Mouse (Mus musculus) brain, embryonic 18.5 days (tissue): Measurements from ENCODE around the gene Plch2.

Experiments
- DNase-seq: peaks from one replicate; pipeline ENCODE4 v3.0.0-alpha.2; 2012; ENCODE audit warnings: low read depth, low spot score

Plch2 gene

DNA sequence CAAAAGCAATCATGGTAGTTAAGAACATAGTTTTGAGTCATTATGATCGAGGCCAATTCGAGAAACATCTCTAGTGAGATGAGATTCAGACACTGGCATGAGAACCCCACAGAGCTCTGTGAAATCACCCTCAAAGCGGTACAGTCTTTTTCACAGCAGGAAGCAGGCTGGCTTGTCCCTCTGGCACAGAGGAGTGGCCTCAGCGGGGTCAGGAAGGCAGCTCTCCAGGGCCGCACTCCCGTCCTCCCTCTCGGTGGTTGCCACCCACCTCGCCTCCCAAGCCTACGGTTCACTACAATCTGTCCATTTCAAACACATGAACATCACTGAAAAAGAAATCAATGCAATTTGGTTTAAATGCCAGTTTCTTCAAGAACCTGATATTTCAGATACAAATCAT, 17.8 kb upstream of the Plch2 start:
- DNase-seq: no peak

- no peak for DNase-seq
Observed at GRCm38 (mm10) chr4:155070921-155071320, 14.3 kb upstream of the Plch2 start.

DNA sequence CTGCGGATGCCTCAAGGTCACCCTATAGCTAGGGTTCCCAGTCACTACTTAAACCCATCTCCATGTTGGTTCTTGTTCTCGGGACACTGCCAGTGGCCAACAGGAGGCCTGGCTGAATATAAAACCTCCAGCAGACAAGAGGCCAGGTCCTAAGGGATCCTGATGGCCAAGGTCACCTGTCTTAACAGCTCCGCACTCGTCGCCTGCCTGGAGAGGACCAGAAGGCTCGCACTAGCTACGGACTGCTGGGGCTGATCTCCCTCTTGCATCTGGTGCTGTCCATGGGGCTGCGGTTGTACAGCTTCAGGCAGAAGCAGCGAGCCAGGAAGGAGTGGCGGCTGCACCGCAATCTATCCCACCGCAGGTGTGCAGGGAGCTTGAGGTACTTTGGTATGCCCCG, 13.6 kb upstream of the Plch2 start:
- no peak for DNase-seq

DNA sequence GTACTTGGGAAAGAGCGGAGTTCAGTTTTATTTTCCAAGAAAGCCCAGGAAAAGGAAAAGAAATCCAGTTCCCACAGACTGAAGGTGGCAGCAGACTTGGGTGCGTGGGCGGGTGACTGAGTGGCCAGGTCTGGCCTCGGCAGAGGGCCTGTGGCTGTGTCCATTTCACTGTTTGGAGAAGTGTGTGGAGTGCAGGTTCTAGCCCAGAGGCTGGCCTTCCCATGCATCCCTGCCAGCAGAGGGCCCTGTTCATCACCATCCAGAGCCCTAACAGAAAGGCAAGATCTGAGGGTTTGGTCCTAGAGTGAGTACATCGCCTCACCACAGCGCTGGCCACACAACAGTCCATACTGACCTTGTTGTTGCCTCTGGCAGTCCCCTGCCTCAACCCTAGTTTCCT, 12.6 kb upstream of the Plch2 start:
- no peak for DNase-seq

- no peak for DNase-seq
Observed at GRCm38 (mm10) chr4:155068357-155068972, 11.9 kb upstream of the Plch2 start.

- DNase-seq: peak; percentile 87
Observed at GRCm38 (mm10) chr4:155066834-155067522, 10.4 kb upstream of the Plch2 start, which contains the start of gene Pex10. Gene Pex10 (plus strand): TSS chr4:155067016.

DNA sequence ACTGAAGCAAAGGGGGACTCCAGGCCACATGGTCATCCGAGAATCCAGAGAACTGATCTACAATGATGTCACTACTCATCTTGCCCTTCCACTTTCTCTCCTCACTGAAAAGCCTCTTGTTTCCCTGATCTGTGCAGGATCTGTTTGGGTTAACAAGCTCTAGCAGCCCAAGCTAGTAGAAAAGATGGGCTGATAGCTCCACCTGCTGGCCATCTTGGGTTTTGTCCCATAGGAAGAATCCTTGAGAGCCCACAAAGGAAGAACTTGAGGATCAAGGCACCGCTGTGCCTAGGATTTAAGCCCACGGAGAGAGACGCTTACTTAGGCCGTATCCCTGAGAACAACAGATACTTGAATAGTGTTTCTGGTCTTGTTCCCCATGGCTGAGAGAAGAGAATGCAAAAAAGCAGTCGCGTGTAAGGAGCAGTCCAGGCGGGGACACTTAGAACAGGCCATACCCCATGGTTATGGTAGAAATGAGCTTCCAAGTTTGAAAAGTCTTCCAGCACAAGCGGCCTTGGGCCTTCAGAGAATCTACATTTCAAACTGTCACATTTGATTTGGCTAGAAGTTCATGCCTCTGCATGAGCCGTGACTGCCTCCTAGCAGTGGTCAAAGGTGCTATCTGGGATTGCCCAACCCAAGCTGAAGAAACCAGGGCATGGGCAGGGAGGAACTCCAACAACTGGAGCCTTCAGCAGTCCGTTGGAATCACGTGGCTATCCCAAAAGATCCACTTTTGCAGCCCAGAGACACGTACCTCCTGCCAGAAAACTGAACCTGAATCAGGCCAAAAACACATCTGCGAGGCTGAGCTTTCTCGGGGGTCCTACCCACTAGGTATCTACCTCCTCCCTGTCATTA, 9.6 kb upstream of the Plch2 start:
- peak; percentile 81 for DNase-seq

GRCm38 (mm10) chr4:155064474-155064873, 7.9 kb upstream of the Plch2 start:
- DNase-seq: no peak

DNA sequence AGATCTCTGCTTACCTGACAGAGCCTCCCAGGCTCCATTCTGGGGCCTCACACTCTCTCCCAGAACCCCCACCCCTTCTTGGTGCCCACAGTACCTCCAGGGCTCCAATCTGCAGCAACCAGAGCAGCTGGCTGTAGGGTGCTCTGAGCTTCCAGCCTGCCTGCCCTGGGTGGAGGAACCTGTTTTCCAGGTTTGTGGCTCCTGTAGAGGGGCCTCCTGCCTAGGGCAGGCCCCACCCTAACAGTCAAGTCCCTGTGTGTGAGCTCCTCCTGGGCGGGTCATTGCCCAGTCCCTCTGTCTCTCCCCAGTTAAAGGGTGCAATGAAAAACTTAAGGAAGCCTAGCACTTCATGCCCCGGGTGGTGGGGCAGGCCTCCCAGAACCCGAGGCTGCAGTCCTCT, 7.3 kb upstream of the Plch2 start:
- no peak for DNase-seq

DNA sequence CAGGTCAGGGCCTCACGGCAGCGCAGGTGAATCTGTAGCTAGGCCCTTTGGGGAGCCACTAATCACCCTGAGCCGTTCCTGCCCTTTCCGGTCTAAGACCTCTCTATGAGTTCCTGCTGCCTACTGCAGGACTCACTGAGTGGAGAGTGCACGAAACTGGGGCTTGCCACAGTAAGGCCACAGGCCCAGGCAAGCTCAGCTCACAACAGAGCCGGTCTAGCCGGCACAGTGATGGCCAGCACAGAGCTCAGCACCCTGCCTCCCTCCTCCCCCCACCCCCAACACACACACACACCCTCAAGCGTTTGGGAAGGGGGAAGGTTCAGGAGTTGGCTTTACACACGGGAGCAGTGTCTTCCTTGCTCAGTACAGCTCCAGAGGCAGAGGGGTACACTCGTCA, 1.7 kb upstream of the Plch2 start:
- DNase-seq: no peak

DNA sequence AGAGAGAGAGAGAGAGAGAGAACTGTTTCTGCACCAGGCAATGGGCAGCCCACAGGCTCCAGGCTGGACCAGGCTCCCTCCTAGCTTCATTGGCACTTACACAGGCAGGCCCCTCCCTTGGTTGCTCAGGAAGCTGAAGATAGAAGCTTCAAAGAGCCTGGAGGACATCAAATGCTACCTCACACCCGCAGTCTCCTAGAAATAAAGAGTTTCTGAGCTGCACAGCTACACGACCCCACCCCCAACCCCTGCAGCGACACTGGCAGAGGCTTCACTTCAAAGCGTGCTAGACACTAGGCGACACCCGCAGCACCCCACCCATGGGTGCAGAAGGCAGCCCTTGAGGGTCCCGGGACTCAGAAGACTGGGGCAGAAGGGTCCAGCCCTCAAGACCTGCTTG, 6.5 kb downstream of the Plch2 start:
- no peak for DNase-seq

DNA sequence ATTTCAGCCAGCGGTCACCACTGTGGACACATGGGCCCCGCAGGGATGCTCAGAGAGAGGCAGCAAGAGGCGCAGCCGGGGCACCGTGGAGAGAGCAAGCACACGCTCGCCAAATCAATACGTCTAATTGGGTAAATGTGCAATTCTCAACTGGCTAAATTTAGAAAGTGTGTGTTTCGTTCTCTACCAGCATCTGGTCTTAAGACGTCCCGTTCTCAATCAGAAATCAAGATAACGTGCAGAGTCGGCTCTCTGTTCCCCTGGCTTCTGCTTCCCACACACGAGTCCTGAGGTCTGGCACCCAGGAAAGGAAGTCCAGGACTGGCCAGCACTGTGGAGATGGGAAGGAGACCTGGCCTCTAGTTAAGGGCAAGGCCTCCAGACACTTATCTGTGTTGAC, 9.9 kb downstream of the Plch2 start:
- DNase-seq: no peak

GRCm38 (mm10) chr4:155043289-155043625, 13.3 kb downstream of the Plch2 start:
- no peak for DNase-seq

- DNase-seq: no peak
Observed at GRCm38 (mm10) chr4:155042606-155043288, 13.8 kb downstream of the Plch2 start.

DNA sequence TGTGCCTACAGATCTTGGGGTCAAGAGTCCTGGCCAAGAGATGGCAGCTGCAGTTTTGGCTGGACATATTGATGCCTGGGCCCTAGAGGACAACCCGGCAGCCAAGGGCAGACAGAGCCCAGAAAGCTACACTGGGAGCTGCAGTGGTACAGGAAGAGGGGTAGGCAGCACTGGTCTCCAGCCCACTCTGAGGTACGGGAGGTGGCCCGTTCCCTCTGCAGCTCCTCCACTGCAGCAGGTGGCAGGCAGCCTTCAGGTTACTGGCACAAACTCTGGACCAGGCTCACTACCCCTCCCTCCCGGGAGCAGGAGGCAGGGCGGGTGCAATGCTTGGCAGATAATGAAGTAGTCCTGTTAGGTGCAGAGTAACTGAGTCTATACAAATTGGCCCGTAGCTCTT, 15.9 kb downstream of the Plch2 start:
- no peak for DNase-seq

- no peak for DNase-seq
Observed at GRCm38 (mm10) chr4:155040197-155040596, 16.4 kb downstream of the Plch2 start.

GRCm38 (mm10) chr4:155034787-155035186, 21.8 kb downstream of the Plch2 start:
- no peak for DNase-seq

GRCm38 (mm10) chr4:155034202-155034601, 22.4 kb downstream of the Plch2 start:
- DNase-seq: no peak

DNA sequence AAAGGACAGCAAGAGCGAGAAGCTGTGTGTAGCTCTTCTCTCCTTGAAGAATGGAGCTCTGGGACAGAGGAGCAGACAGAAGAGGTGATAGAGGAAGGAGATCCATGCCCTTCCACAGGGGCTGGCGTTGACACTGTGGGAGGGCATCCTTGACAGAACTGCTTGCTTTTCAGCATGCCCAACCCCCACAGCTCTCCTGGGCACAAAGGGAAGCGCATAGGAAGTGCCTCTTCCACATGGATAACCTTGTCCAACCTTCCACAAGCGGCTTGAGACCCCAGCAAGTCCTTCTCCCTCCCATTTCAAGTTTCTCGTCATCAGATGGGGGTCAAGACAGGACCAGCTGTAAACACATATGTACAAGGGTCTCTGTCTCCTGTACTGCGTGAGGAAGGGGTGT, 23.5 kb downstream of the Plch2 start:
- no peak for DNase-seq

DNA sequence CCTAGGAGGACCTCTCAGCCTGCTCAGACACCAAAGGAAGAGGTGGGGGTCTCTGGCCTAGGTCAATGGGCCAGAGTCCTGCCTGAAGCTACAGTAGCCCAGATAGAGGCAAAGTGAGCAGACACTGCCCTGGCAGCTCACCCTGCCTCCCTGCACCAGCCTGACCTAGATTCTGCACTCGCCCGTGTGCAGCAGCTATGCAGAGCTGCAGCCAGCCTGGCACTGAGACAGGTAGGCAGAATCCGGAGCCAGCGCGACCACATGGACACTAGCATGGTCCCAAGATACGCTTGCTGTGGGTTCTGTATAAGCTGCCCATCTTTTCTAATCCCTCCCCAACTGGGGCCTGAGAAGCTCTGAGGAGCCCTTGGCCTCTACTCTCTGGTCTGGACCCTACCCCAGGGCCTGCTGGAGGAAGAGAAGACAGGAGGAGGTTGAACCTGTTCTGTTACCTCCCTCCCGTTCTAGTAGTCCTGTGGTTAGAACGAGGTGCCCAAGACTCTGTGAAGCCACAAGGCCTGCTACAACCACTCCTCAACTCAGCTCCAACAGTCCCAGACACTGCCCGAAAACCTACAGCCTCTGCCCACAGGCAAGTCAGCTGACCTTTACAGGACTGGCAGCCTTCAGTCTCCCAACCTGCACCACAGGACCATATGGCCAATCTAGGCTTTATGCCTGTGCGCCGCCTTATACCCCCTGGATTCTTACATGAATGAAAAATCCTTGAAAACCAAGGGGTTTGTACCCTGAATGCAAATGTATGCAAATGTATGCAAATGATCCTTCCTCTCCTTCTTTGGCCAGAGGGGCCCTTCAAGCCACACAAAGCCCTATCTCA, 32.2 kb downstream of the Plch2 start:
- no peak for DNase-seq

DNA sequence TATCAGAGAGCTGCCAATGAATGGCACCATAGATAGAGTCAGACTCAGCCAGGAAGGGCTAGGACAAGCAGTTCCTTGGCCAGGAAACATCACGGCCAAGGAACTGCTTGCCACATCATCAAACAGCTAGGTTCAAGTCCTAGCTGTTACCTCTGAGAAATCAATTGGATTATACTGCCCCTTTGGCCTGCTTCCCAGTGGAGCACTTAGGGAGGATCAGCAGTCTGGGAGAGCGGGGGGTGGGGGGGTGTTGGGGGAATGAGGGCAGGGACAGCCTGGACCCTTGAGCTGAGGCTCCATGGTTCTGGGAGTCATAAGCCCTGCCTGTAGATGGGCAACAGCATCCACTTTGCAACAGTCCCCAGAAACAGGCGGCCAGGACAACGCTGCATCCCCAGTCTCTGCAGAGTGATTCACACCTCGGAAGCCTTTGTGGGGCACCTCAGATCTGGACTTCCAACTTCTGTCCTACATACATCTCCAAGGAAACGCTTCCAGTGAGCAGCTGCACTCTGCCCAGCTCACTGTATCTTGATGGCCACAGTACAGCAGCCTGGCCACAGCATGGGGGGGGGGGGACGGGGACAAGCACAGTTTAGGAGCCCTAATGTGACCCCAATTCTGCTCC, 34.2 kb downstream of the Plch2 start:
- no peak for DNase-seq
